Mouse (Mus musculus) MEL (cell line): ENCODE measurements around the gene Ankrd28. TPM values are rescaled to one million over a fixed set of nuclear protein-coding genes. Genes with fewer than 3 reads are reported as not detected.
A peak's percentile ranks its signal among the peaks of the same experiment; 100 is the strongest.

Source experiments
- DNase-seq: peaks from one replicate; pipeline ENCODE4 v3.0.0; 2011; ENCODE audit warnings: low read depth, low spot score
- H3K27ac ChIP-seq: 2 replicates; pipeline ENCODE4 v1.5.1; 2012; ENCODE audit warnings: low read depth, mild to moderate bottlenecking, control low read depth, low read length, moderate library complexity; ENCODE audit not compliant: control insufficient read depth
- H3K27me3 ChIP-seq, 2 experiments: fragments of 150-350 bp in 1 of 2; sonication (generic) in 1 of 2; 2 replicates each; pipeline ENCODE4 v1.6.1; 2012; ENCODE audit warnings: low read length in 2 of 2, mild to moderate bottlenecking in 2 of 2, improper control_type of control experiment in 1 of 2, moderate library complexity in 1 of 2; ENCODE audit not compliant: insufficient read depth in 2 of 2, control insufficient read depth in 1 of 2
- H3K36me3 ChIP-seq, 2 experiments: 2 replicates each; pipeline ENCODE4 v1.6.1; 2012 to 2014; ENCODE audit warnings: low read length in 2 of 2, improper control_type of control experiment in 1 of 2, inconsistent platforms in 1 of 2, mild to moderate bottlenecking in 1 of 2; ENCODE audit not compliant: insufficient read depth in 2 of 2, control insufficient read depth in 1 of 2
- H3K4me1 ChIP-seq, 2 experiments: fragments of 150-350 bp in 1 of 2; sonication (generic) in 1 of 2; 2 replicates each; pipeline ENCODE4 v1.6.1; 2012; ENCODE audit warnings: low read length in 2 of 2, improper control_type of control experiment in 1 of 2, mild to moderate bottlenecking in 1 of 2; ENCODE audit not compliant: insufficient read depth in 2 of 2, control insufficient read depth in 1 of 2
- H3K4me3 ChIP-seq, 2 experiments: fragments of 150-350 bp in 1 of 2; sonication (generic) in 1 of 2; 2 replicates each; pipeline ENCODE4 v1.5.1; 2012; ENCODE audit warnings: low read depth in 2 of 2, low read length in 2 of 2, mild to moderate bottlenecking in 2 of 2, moderate library complexity in 2 of 2, control low read depth in 1 of 2, improper control_type of control experiment in 1 of 2; ENCODE audit not compliant: control insufficient read depth in 1 of 2, insufficient read depth in 1 of 2
- H3K79me2 ChIP-seq: 2 replicates; pipeline ENCODE4 v1.6.1; 2012; ENCODE audit warnings: mild to moderate bottlenecking, low read length, moderate library complexity; ENCODE audit not compliant: control insufficient read depth, poor library complexity, insufficient read depth
- H3K9ac ChIP-seq: 2 replicates; pipeline ENCODE4 v1.6.1; 2012; ENCODE audit warnings: low read depth, mild to moderate bottlenecking, control low read depth, low read length, moderate library complexity; ENCODE audit not compliant: control insufficient read depth, poor library complexity, severe bottlenecking
- H3K9me3 ChIP-seq: fragments of 150-350 bp; sonication (generic); replicated peaks from 2 replicates; pipeline ENCODE4 v1.6.1; 2012; ENCODE audit warnings: mild to moderate bottlenecking, low read length, improper control_type of control experiment, moderate library complexity; ENCODE audit not compliant: insufficient read depth
- BHLHE40 ChIP-seq: IDR thresholded peaks from 2 replicates; pipeline ENCODE4 v1.6.1; 2012; ENCODE audit warnings: low read depth, mild to moderate bottlenecking, inconsistent platforms, low read length, improper control_type of control experiment, borderline replicate concordance
- CHD1 ChIP-seq: IDR thresholded peaks from 2 replicates; pipeline ENCODE4 v1.6.1; 2012; ENCODE audit warnings: low read depth, mild to moderate bottlenecking, inconsistent platforms, low read length, improper control_type of control experiment
- CTCF ChIP-seq, 3 experiments: IDR thresholded peaks in 2 of 3; conservative IDR thresholded peaks in 1 of 3; 2 replicates each; pipeline ENCODE4 v1.5.1; 2011 to 2012; ENCODE audit warnings: low read length in 3 of 3, low read depth in 2 of 3, mild to moderate bottlenecking in 2 of 3, improper control_type of control experiment in 1 of 3, inconsistent platforms in 1 of 3, mixed read lengths in 1 of 3, moderate library complexity in 1 of 3; ENCODE audit not compliant: control insufficient read depth in 1 of 3, insufficient read depth in 1 of 3, poor library complexity in 1 of 3, severe bottlenecking in 1 of 3
- EP300 ChIP-seq, 2 experiments: IDR thresholded peaks; 2 replicates each; pipeline ENCODE4 v1.6.1; 2011; ENCODE audit warnings: improper control_type of control experiment in 2 of 2, low read length in 2 of 2, low read depth in 1 of 2, mild to moderate bottlenecking in 1 of 2
- GABPA ChIP-seq: IDR thresholded peaks from 2 replicates; pipeline ENCODE4 v1.6.1; 2012; ENCODE audit warnings: low read depth, mild to moderate bottlenecking, inconsistent platforms, low read length, improper control_type of control experiment, moderate library complexity
- GATA1 ChIP-seq: IDR thresholded peaks from 2 replicates; pipeline ENCODE4 v1.6.1; 2011; ENCODE audit warnings: low read depth, low read length, improper control_type of control experiment
- MAFK ChIP-seq: IDR thresholded peaks from 2 replicates; pipeline ENCODE4 v1.6.1; 2011; ENCODE audit warnings: low read depth, mild to moderate bottlenecking, low read length, improper control_type of control experiment, borderline replicate concordance
- MAX ChIP-seq: IDR thresholded peaks from 2 replicates; pipeline ENCODE4 v1.6.1; 2011; ENCODE audit warnings: low read length, improper control_type of control experiment
- MYB ChIP-seq: IDR thresholded peaks from 2 replicates; pipeline ENCODE4 v1.6.1; 2011; ENCODE audit warnings: mild to moderate bottlenecking, low read depth, low read length, improper control_type of control experiment
- NELFE ChIP-seq: IDR thresholded peaks from 2 replicates; pipeline ENCODE4 v1.6.1; 2011; ENCODE audit warnings: low read depth, low read length, improper control_type of control experiment
- NRF1 ChIP-seq: IDR thresholded peaks from 2 replicates; pipeline ENCODE4 v1.6.1; 2014; ENCODE audit warnings: low read depth, mild to moderate bottlenecking, inconsistent platforms, low read length, improper control_type of control experiment, moderate library complexity; ENCODE audit not compliant: poor library complexity, insufficient read depth, severe bottlenecking
- POLR2A ChIP-seq, 2 experiments: IDR thresholded peaks; 2 replicates each; pipeline ENCODE4 v1.6.1; 2011 to 2012; ENCODE audit warnings: low read length in 2 of 2, mild to moderate bottlenecking in 2 of 2, control low read depth in 1 of 2, improper control_type of control experiment in 1 of 2, low read depth in 1 of 2, moderate library complexity in 1 of 2; ENCODE audit not compliant: control insufficient read depth in 1 of 2, insufficient read depth in 1 of 2, poor library complexity in 1 of 2
- POLR2AphosphoS2 ChIP-seq: IDR thresholded peaks from 2 replicates; pipeline ENCODE4 v1.6.1; 2011; ENCODE audit warnings: low read length, improper control_type of control experiment
- RAD21 ChIP-seq: IDR thresholded peaks from 2 replicates; pipeline ENCODE4 v1.6.1; 2011; ENCODE audit warnings: mild to moderate bottlenecking, low read depth, low read length, improper control_type of control experiment
- RCOR1 ChIP-seq: IDR thresholded peaks from 2 replicates; pipeline ENCODE4 v1.6.1; 2012; ENCODE audit warnings: low read depth, mild to moderate bottlenecking, inconsistent platforms, low read length, improper control_type of control experiment
- SMC3 ChIP-seq: IDR thresholded peaks from 2 replicates; pipeline ENCODE4 v1.6.1; 2011; ENCODE audit warnings: low read depth, low read length, improper control_type of control experiment
- TAL1 ChIP-seq: IDR thresholded peaks from 2 replicates; pipeline ENCODE4 v1.6.1; 2012; ENCODE audit warnings: mild to moderate bottlenecking, inconsistent platforms, low read length, moderate library complexity, mixed read lengths
- TBP ChIP-seq: IDR thresholded peaks from 2 replicates; pipeline ENCODE4 v1.8.0; 2011; ENCODE audit warnings: low read depth, low read length, improper control_type of control experiment
- UBTF ChIP-seq: IDR thresholded peaks from 2 replicates; pipeline ENCODE4 v1.6.1; 2012; ENCODE audit warnings: low read depth, mild to moderate bottlenecking, inconsistent platforms, low read length, improper control_type of control experiment, moderate library complexity, borderline replicate concordance; ENCODE audit not compliant: insufficient read depth
- ZC3H11A ChIP-seq: IDR thresholded peaks from 2 replicates; pipeline ENCODE4 v1.6.1; 2012; ENCODE audit warnings: low read depth, mild to moderate bottlenecking, inconsistent platforms, low read length, improper control_type of control experiment
- ZKSCAN1 ChIP-seq: IDR thresholded peaks from 2 replicates; pipeline ENCODE4 v1.6.1; 2012; ENCODE audit warnings: low read depth, mild to moderate bottlenecking, inconsistent platforms, low read length, improper control_type of control experiment, moderate library complexity
- ZMIZ1 ChIP-seq: IDR thresholded peaks from 2 replicates; pipeline ENCODE4 v1.6.1; 2012; ENCODE audit warnings: low read depth, mild to moderate bottlenecking, inconsistent platforms, low read length, improper control_type of control experiment, moderate library complexity
- ZNF384 ChIP-seq: IDR thresholded peaks from 2 replicates; pipeline ENCODE4 v1.6.1; 2012; ENCODE audit warnings: low read depth, mild to moderate bottlenecking, inconsistent platforms, low read length, improper control_type of control experiment
- polyA plus RNA-seq, 2 experiments: library from polyadenylated mRNA; stranded (reverse) in 1 of 2; unstranded in 1 of 2; fragments of >175 nt in 1 of 2; fragments of >200 nt in 1 of 2; gene quantifications; 2 replicates each; pipeline versions ENCODE4 v1.2.1 to v1.2.4; 2012; ENCODE audit warnings: low replicate concordance in 2 of 2, low read depth in 1 of 2; ENCODE audit not compliant: insufficient read length in 2 of 2, insufficient read depth in 1 of 2, missing spikeins in 1 of 2
- total RNA-seq: library from RNA; depleted of rRNA; stranded (reverse); fragments of 300-350 nt; gene quantifications from 2 replicates; pipeline ENCODE4 v1.2.3, GENCODE M21; 2012

The Ankrd28 gene
- total and polyA plus RNA-seq, 3 experiments = 32.5 to 41.2 (median 38.8) TPM

GRCm38 (mm10) chr14:31685680-31686079 lies 144.8 kb downstream of the Ankrd28 start (continued):
- TF ChIP-seq ZMIZ1 (no peak), ZNF384 (no peak), POLR2AphosphoS2 (no peak), GATA1 (peak; percentile 67), CHD1 (no peak), RAD21 (no peak), ZC3H11A (no peak), NELFE (no peak), TAL1 (no peak), NRF1 (no peak), GABPA (no peak)
- TF ChIP-seq, all 39 proteins: peak for 14

DNA sequence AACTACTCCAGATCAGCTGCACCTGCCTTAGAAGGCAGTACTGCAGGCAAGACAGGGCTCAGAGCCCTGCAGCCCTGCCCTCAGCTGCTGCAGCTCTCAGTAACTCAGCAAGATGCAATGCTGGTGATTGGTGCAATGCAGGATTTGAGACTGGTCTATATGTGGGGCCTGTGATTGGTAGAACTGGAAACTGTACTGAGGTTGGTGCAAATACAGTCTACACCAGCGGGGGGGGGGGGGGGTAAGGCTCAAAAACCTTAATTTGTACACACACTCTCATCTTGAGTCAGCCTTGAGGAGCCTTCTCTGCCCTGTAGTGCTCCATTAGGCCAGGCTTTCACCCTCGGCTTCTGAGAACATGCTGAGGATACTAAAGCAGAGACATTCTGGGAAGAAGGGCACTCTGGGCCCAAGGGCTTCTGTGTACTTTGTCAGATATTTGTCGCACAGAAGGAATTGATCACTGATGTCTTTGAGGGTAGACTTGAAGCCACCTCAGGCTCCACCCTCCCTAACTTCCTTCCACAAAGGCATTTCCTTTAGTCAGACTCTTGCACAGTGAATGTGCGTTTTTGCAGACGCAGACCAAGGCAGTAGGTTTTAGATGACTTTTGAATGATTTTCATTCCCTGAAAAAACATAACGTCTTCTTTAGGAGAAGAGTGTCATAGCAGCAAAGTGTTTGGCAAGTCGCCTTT lies 146.0 kb downstream of the Ankrd28 start:
- H3K79me2 ChIP-seq = no peaks in the 10 kb centered on the region
- no peaks in the 10 kb centered on the region for H3K9me3 ChIP-seq
- H3K27ac ChIP-seq = peak overlapping the region; percentile 56
- no peaks in the 10 kb centered on the region for H3K27me3 ChIP-seq
- DNase-seq = peak; percentile 72
- TF ChIP-seq UBTF (no peak), GATA1 (no peak), ZC3H11A (no peak), NELFE (0 out of 2 replicates have a peak, but pooled peaks have one; percentile 19), POLR2A (IDR thresholded peaks at IDR 0.05; ENCODE audit: control insufficient read depth in 1 of 2, insufficient read depth in 1 of 2, low read depth in 1 of 2, low read length in 2 of 2, poor library complexity in 1 of 2) (peak in 1 of 2 experiments; percentile 53; a peak in 2 of 4 replicates), BHLHE40 (no peak), CHD1 (no peak), TBP (peak; percentile 44; the same call in 1 of the 2 replicates)
- peaks cover 0 to 13% of the 10 kb centered on the region in 2 experiments; a peak in 2 of 4 replicates for H3K36me3 ChIP-seq
- H3K4me1 ChIP-seq = peaks cover 3 to 30% of the 10 kb centered on the region in 2 experiments
- peak overlapping the region; percentile 48 to 57 for H3K4me3 ChIP-seq
- peak overlapping the region; percentile 51 for H3K9ac ChIP-seq

DNA sequence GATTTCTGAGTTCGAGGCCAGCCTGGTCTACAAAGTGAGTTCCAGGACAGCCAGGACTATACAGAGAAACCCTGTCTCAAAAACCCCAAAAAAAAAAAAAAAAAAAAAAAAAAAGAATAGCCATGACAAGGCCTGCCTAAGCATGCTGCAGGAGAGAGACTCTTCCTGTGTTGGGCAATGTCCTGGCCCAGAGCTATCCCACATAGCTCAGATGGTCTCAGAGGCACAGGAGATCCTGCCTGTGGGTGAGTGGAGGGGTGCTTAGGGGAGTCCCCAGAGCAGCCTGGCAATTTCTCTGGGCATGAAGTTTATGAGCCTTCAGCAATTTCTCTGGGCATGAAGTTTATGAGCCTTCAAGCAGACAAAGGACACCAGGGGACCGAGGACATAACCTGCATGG lies 146.8 kb downstream of the Ankrd28 start:
- Histone ChIP-seq H3K79me2 (no peaks in the 10 kb centered on the region), H3K4me3 (no peak overlapping the region), H3K4me1 (peaks cover 3 to 24% of the 10 kb centered on the region in 2 experiments), H3K36me3 (peaks cover 0 to 12% of the 10 kb centered on the region in 2 experiments; a peak in 2 of 4 replicates), H3K27me3 (no peaks in the 10 kb centered on the region), H3K9ac (no peak overlapping the region)
- no peak for TF ChIP-seq NELFE
- TF ChIP-seq POLR2A (IDR thresholded peaks at IDR 0.05; ENCODE audit: control insufficient read depth in 1 of 2, insufficient read depth in 1 of 2, low read depth in 1 of 2, low read length in 2 of 2, poor library complexity in 1 of 2) = no peak
- no peak for TF ChIP-seq SMC3
- TF ChIP-seq EP300 (IDR thresholded peaks at IDR 0.05; ENCODE audit: low read depth in 1 of 2, low read length in 2 of 2) = no peak
- no peak for TF ChIP-seq MYB
- TF ChIP-seq MAX = no peak
- no peak for TF ChIP-seq MAFK
- TF ChIP-seq ZNF384 = no peak
- TF ChIP-seq BHLHE40 = no peak
- no peak for TF ChIP-seq CTCF (IDR thresholded peaks at IDR 0.05 in 2 of 3, conservative IDR thresholded peaks at IDR 0.05 in 1 of 3; ENCODE audit: control insufficient read depth in 1 of 3, insufficient read depth in 1 of 3, low read depth in 2 of 3, low read length in 3 of 3, poor library complexity in 1 of 3, severe bottlenecking in 1 of 3)
- no peak for TF ChIP-seq RCOR1
- TF ChIP-seq TBP = no peak
- no peak for TF ChIP-seq ZKSCAN1
- TF ChIP-seq, all 39 proteins: peak for 0
- Histone ChIP-seq H3K27ac (no peak overlapping the region), H3K9me3 (no peaks in the 10 kb centered on the region)
- DNase-seq = no peak
